Mouse (Mus musculus) heart, adult 10 weeks (tissue): ENCODE results near the gene Sdad1. TPM values are rescaled to one million over a fixed set of nuclear protein-coding genes. Genes with fewer than 3 reads are reported as not detected.

Experiments used
- polyA plus RNA-seq: library from polyadenylated mRNA; stranded (reverse); fragments of 350-450 nt; fragmentation: Illumina TruSeq; extraction: RNeasy Lipid Tissue Mini Kit (QIAGEN cat#74804); gene quantifications from one replicate; pipeline ENCODE4 v1.2.3, GENCODE M21; 2014; ENCODE audit warnings: low read depth, low replicate concordance

Gene Sdad1
- 9.7 TPM for polyA plus RNA-seq

GRCm38 (mm10) chr5:92309681-92310511 is at the start of gene Sdad1:
TSS of gene Sdad1 (minus strand) at chr5:92310479.

DNA sequence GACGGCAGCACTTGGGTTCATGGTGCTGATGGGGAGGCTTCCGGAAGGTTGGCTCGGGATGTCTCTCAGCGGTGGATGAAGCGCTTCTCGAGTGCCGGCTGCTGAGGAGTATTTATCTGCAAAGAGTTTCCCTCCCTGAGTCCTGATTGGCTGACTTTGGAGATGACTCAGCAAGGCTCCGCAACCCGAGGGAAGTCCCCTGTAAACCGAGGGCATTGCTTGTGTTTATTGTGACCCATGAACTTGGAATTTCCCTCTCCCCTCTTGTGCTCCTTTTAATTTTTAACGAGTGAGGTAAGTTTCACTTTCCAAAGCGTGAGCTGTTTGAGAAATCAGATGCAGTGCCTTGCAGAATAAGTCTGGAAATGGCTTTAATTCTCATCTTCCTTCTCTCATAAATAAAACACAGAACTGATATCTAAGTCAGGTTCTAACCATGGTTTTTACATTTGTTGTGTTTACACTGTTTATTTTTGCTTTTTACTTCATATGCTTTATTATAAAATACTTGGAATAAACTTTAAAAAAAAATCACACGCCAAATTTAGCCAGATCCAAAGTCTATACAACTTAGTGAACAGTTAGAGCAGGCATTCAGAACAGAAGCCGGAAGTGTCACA is 38.6 kb upstream of the Sdad1 start, which contains the start of gene Cxcl10:
Gene Cxcl10, minus strand, starts transcription at position 96 of the 620 bp plus-strand sequence.

GRCm38 (mm10) chr5:92331635-92332338 is 21.5 kb upstream of the Sdad1 start, which contains the start of gene Art3:
TSS of gene Art3 (plus strand) at chr5:92331827.

GRCm38 (mm10) chr5:92327929-92328328 is 17.6 kb upstream of the Sdad1 start, which contains the start of gene Cxcl9:
TSS of gene Cxcl9 (minus strand) at chr5:92328079.

DNA sequence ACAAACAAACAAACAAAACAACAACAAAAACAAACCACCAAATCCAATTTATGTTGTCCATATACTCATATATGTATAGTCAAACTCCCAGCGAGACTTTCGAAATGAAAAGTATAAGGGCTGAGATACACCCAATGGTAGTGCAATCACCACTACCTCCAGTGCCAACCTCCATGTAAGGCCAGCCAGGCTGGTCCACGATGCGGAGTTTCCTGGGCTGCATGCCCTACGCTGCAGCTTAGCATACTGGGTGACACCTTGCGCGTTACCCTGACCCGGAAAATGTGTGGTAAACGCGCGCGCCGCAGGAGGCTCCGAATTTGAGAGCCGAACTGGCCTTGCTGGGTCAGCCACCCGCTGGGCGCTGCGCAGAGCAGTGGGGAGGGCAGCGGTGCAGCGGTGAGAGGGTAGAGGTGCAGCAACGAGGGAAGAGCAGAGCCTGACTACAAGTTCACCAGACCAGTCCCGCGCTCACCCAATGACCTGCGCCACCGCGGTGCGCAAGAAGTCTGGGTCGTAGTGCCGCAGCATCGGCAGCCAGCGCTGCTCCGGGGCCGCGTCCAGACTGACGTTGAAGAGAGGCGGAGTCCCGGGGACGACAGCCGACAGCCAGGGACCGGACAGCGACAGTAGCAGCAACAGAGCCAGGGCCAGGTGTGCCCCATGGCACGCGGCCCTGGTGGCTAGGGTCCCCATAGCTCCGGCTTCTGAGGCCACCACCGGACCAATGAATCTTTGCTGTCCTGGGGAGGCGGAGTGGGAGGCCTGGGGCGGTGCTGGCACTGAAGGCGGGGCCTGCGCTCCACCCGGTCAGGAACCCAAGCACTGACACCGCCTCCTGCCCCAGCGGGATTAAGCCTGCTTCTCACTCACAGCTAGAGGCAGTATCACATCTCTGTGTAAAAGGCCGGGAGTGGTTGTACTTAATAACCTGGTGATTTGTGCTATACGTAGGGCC is 32.6 kb downstream of the Sdad1 start, which contains the start of gene Naaa:
Gene Naaa, minus strand, starts transcription at position 734 of the 958 bp plus-strand sequence.

GRCm38 (mm10) chr5:92256218-92256617 is 54.1 kb downstream of the Sdad1 start, which contains the start of gene Ppef2:
TSS of gene Ppef2 (minus strand) at chr5:92256278.

Other genes starting within 250 kb of the Sdad1 start
- 44.4 TPM for gene G3bp2, start 226.8 kb downstream of the Sdad1 start, polyA plus RNA-seq
- gene Uso1, start 172.5 kb downstream of the Sdad1 start, polyA plus RNA-seq: 41.5 TPM
- gene U90926, start 95.1 kb downstream of the Sdad1 start, polyA plus RNA-seq: not detected
- not detected for gene Ppef2, start 54.2 kb downstream of the Sdad1 start, polyA plus RNA-seq
- 18.8 TPM for gene Naaa, start 32.3 kb downstream of the Sdad1 start, polyA plus RNA-seq
- 5.9 TPM for gene Cxcl9, start 17.6 kb upstream of the Sdad1 start, polyA plus RNA-seq
- 833 TPM for gene Art3, start 21.3 kb upstream of the Sdad1 start, polyA plus RNA-seq
- gene Cxcl10, start 38.4 kb upstream of the Sdad1 start, polyA plus RNA-seq: 0.45 TPM
- 16.9 TPM for gene Nup54, start 124.7 kb upstream of the Sdad1 start, polyA plus RNA-seq
- gene Scarb2, start 196.4 kb upstream of the Sdad1 start, polyA plus RNA-seq: 105 TPM
- not detected for gene Fam47e, start 244.6 kb upstream of the Sdad1 start, polyA plus RNA-seq